ENCODE assay signal across 8 mouse cellular contexts in genomic region chr4:118576097-118576496, GRCm38 (mm10). TPM values are rescaled to one million over a fixed set of nuclear protein-coding genes. Genes with fewer than 3 reads are reported as not detected.
DNase-seq lines count a peak whose midpoint lies in the region; ATAC-seq and TF ChIP-seq lines count a peak whose summit lies in the region.

No protein-coding gene starts in this region.

- H3K4me1 ChIP-seq in hindbrain, embryonic 10.5 days (replicated peaks) = peaks cover 1% of the 10 kb centered on the region
- no peaks in the 10 kb centered on the region for H3K4me1 ChIP-seq in hindbrain, embryonic 12.5 days
- H3K4me1 ChIP-seq in liver, adult 2 months (ENCODE audit: control insufficient read depth, insufficient read depth, low read length) = no peaks in the 10 kb centered on the region
- no peaks in the 10 kb centered on the region for H3K4me1 ChIP-seq in neural tube, embryonic 13.5 days (replicated peaks)

- H3K79me2 ChIP-seq in liver, adult 2 months (ENCODE audit: control insufficient read depth, insufficient read depth, low read length) = no peaks in the 10 kb centered on the region

- peak; percentile 88 for DNase-seq in hindbrain, embryonic 10.5 days (ENCODE audit: low spot score)
- peak; percentile 92 for DNase-seq in gastrocnemius, postnatal 10 days
- DNase-seq in kidney, adult 9 months = peak; percentile 81
- peak; percentile 29 for DNase-seq in liver, adult 2 months (ENCODE audit: extremely low read depth, low read depth, low spot score)
- peak; percentile 65 for DNase-seq in telencephalon, adult 2 months (ENCODE audit: low read depth, low spot score)

- H3K36me3 ChIP-seq in hindbrain, embryonic 10.5 days = no peaks in the 10 kb centered on the region
- no peaks in the 10 kb centered on the region for H3K36me3 ChIP-seq in hindbrain, embryonic 12.5 days
- H3K36me3 ChIP-seq in liver, adult 2 months (ENCODE audit: control insufficient read depth, insufficient read depth, low read length) = no peaks in the 10 kb centered on the region
- no peaks in the 10 kb centered on the region for H3K36me3 ChIP-seq in neural tube, embryonic 13.5 days

- H3K4me2 ChIP-seq in hindbrain, embryonic 12.5 days (replicated peaks) = no peak overlapping the region
- H3K4me2 ChIP-seq in neural tube, embryonic 13.5 days = no peak overlapping the region

- 9% methylated on average over 6 of the region's 6 CpGs for WGBS in hindbrain, embryonic 10.5 days
- WGBS in hindbrain, embryonic 12.5 days = 7% methylated on average over 6 of the region's 6 CpGs
- 8% methylated on average over 6 of the region's 6 CpGs for whole genome bisulfite sequencing in liver, adult 2 months
- WGBS in neural tube, embryonic 13.5 days = 9% methylated on average over 6 of the region's 6 CpGs

- no peak overlapping the region for H3K4me3 ChIP-seq in hindbrain, embryonic 10.5 days
- no peak overlapping the region for H3K4me3 ChIP-seq in hindbrain, embryonic 12.5 days
- H3K4me3 ChIP-seq in liver, adult 2 months (ENCODE audit: insufficient read depth, low read depth, low read length) = no peak overlapping the region
- H3K4me3 ChIP-seq in neural tube, embryonic 13.5 days = no peak overlapping the region

- ATAC-seq in hindbrain, embryonic 12.5 days (ENCODE audit: low FRiP score) = no peak
- peak; percentile 79 for ATAC-seq in common myeloid progenitor, adult 5-6 weeks (replicated peaks; ENCODE audit: low read depth, poor library complexity, severe bottlenecking)
- peak; percentile 67 for ATAC-seq in neural tube, embryonic 13.5 days (ENCODE audit: low read depth)

- no peak overlapping the region for H3K27ac ChIP-seq in hindbrain, embryonic 10.5 days
- no peak overlapping the region for H3K27ac ChIP-seq in hindbrain, embryonic 12.5 days
- no peak overlapping the region for H3K27ac ChIP-seq in liver, adult 2 months (replicated peaks; ENCODE audit: insufficient read depth, low read depth, low read length)
- no peak overlapping the region for H3K27ac ChIP-seq in neural tube, embryonic 13.5 days (replicated peaks)

- TF ChIP-seq POLR2A in liver, adult 2 months (IDR thresholded peaks at IDR 0.05; ENCODE audit: extremely low read depth, insufficient read depth, low read length) = no peak

- peak; percentile 83 for TF ChIP-seq CTCF in liver, adult 2 months (IDR thresholded peaks at IDR 0.05; ENCODE audit: low read depth, low read length)

- H3K9me3 ChIP-seq in hindbrain, embryonic 10.5 days = no peaks in the 10 kb centered on the region
- H3K9me3 ChIP-seq in hindbrain, embryonic 12.5 days (replicated peaks) = no peaks in the 10 kb centered on the region
- H3K9me3 ChIP-seq in neural tube, embryonic 13.5 days = no peaks in the 10 kb centered on the region

- peaks cover 7% of the 10 kb centered on the region; the same call in 1 of the 2 replicates for H3K27me3 ChIP-seq in hindbrain, embryonic 10.5 days (ENCODE audit: insufficient read depth, poor library complexity, severe bottlenecking)
- peaks cover 14% of the 10 kb centered on the region for H3K27me3 ChIP-seq in hindbrain, embryonic 12.5 days
- peaks cover 3% of the 10 kb centered on the region; the same call in 1 of the 2 replicates for H3K27me3 ChIP-seq in liver, adult 2 months (ENCODE audit: control insufficient read depth, insufficient read depth, low read length)
- H3K27me3 ChIP-seq in neural tube, embryonic 13.5 days = no peaks in the 10 kb centered on the region

- H3K9ac ChIP-seq in hindbrain, embryonic 12.5 days = no peak overlapping the region
- no peak overlapping the region for H3K9ac ChIP-seq in liver, adult 2 months (ENCODE audit: low read depth, low read length)
- H3K9ac ChIP-seq in neural tube, embryonic 13.5 days = no peak overlapping the region

RNA-seq across cellular contexts. Expression of gene Tmem125, which starts 32.3 kb away (rescaled TPM):
- 0.71 and 1.1 TPM in 2 replicates for polyA plus RNA-seq in hindbrain, embryonic 10.5 days (2016; fragmentation: Nextera tagmentation; extraction: Ambion mirVana)
- polyA plus RNA-seq in hindbrain, embryonic 12.5 days (2016; fragmentation: Nextera tagmentation; extraction: Ambion mirVana) = 0.72 and 0.81 TPM in 2 replicates
- 0.14 TPM in 1 of 2 replicates, not detected in the other for total RNA-seq in common myeloid progenitor, adult 5-6 weeks (2017)
- under 1 TPM; 0.14 to 0.23 TPM for total RNA-seq in gastrocnemius, postnatal 10 days (2021)
- total RNA-seq in liver, adult 2 months (2014; rRNA removed) = 2.9 and 3.5 TPM in 2 replicates
- polyA plus RNA-seq in liver, adult 2 months (2012; rRNA removed) = 13.1 and 17.5 TPM in 2 replicates
- polyA plus RNA-seq in neural tube, embryonic 13.5 days (2015; fragmentation: Nextera tagmentation; extraction: Ambion mirVana) = not detected in 2 replicates

RNA-seq across cellular contexts. Expression of gene Cfap57, which starts 44.5 kb away (rescaled TPM):
- 0.71 and 1.3 TPM in 2 replicates for polyA plus RNA-seq in hindbrain, embryonic 10.5 days (2016; fragmentation: Nextera tagmentation; extraction: Ambion mirVana)
- 1.7 TPM in 2 replicates for polyA plus RNA-seq in hindbrain, embryonic 12.5 days (2016; fragmentation: Nextera tagmentation; extraction: Ambion mirVana)
- 0.46 TPM in 1 of 2 replicates, not detected in the other for total RNA-seq in common myeloid progenitor, adult 5-6 weeks (2017)
- total RNA-seq in gastrocnemius, postnatal 10 days (2021) = not detected
- not detected in 2 replicates for total RNA-seq in liver, adult 2 months (2014; rRNA removed)
- polyA plus RNA-seq in liver, adult 2 months (2012; rRNA removed) = not detected in 2 replicates
- 0.96 and 1.8 TPM in 2 replicates for polyA plus RNA-seq in neural tube, embryonic 13.5 days (2015; fragmentation: Nextera tagmentation; extraction: Ambion mirVana)

RNA-seq across cellular contexts. Expression of gene Ebna1bp2, which starts 44.5 kb away (rescaled TPM):
- polyA plus RNA-seq in hindbrain, embryonic 10.5 days (2016; fragmentation: Nextera tagmentation; extraction: Ambion mirVana) = 148 and 192 TPM in 2 replicates
- 151 and 160 TPM in 2 replicates for polyA plus RNA-seq in hindbrain, embryonic 12.5 days (2016; fragmentation: Nextera tagmentation; extraction: Ambion mirVana)
- total RNA-seq in common myeloid progenitor, adult 5-6 weeks (2017) = 98.3 and 123 TPM in 2 replicates
- 10 to 100 TPM; 43.3 to 47.1 TPM for total RNA-seq in gastrocnemius, postnatal 10 days (2021)
- total RNA-seq in liver, adult 2 months (2014; rRNA removed) = 19.6 and 19.9 TPM in 2 replicates
- polyA plus RNA-seq in liver, adult 2 months (2012; rRNA removed) = 10.3 and 13.0 TPM in 2 replicates
- polyA plus RNA-seq in neural tube, embryonic 13.5 days (2015; fragmentation: Nextera tagmentation; extraction: Ambion mirVana) = 108 and 129 TPM in 2 replicates

RNA-seq across cellular contexts. Expression of gene 2610528J11Rik, which starts 49.3 kb away (rescaled TPM):
- 1.1 and 2.8 TPM in 2 replicates for polyA plus RNA-seq in hindbrain, embryonic 10.5 days (2016; fragmentation: Nextera tagmentation; extraction: Ambion mirVana)
- polyA plus RNA-seq in hindbrain, embryonic 12.5 days (2016; fragmentation: Nextera tagmentation; extraction: Ambion mirVana) = 0.50 and 1.2 TPM in 2 replicates
- total RNA-seq in common myeloid progenitor, adult 5-6 weeks (2017) = not detected in 2 replicates
- total RNA-seq in gastrocnemius, postnatal 10 days (2021) = not detected
- 19.8 and 21.5 TPM in 2 replicates for total RNA-seq in liver, adult 2 months (2014; rRNA removed)
- 52.6 and 54.6 TPM in 2 replicates for polyA plus RNA-seq in liver, adult 2 months (2012; rRNA removed)
- not detected in 2 replicates for polyA plus RNA-seq in neural tube, embryonic 13.5 days (2015; fragmentation: Nextera tagmentation; extraction: Ambion mirVana)

Comparison
In these comparisons a context has a peak if more than half of its experiments do, and no peak if none do; other contexts are left out.
1. DNase-seq: peak in every context shown above with its lines; median percentile 92 in gastrocnemius, postnatal 10 days; 88 in hindbrain, embryonic 10.5 days; 81 in kidney, adult 9 months; 65 in telencephalon, adult 2 months; 29 in liver, adult 2 months.